Mouse (Mus musculus) hindbrain, postnatal 0 days (tissue): ENCODE results near the gene Ccdc32. TPM values are rescaled to one million over a fixed set of nuclear protein-coding genes. Genes with fewer than 3 reads are reported as not detected.
"Not testable (repeated sequence)": the region's sequence is repeated elsewhere in the genome, so short reads cannot be mapped to it uniquely, and the experiment has no call there.

Experiments used
- ATAC-seq: fragments of 200-750 bp; cut with Nextera tagmentation; 2 replicates; pipeline ENCODE4 v1.8.0; 2017; ENCODE audit warnings: mild to moderate bottlenecking, moderate TSS enrichment, moderate library complexity
- DNase-seq: peaks from one replicate; pipeline ENCODE4 v3.0.0-alpha.2; 2015; ENCODE audit warnings: low spot score
- H3K27ac ChIP-seq: fragments of 300-500 bp; sonication (generic); 2 replicates; pipeline ENCODE4 v1.5.1; 2014; ENCODE audit warnings: mild to moderate bottlenecking
- H3K27me3 ChIP-seq: fragments of 300-500 bp; sonication (generic); 2 replicates; pipeline ENCODE4 v1.6.1; 2014; ENCODE audit warnings: low read length, mixed read lengths; ENCODE audit not compliant: insufficient read depth
- H3K36me3 ChIP-seq: fragments of 300-500 bp; sonication (generic); 2 replicates; pipeline ENCODE4 v1.6.1; 2014; ENCODE audit warnings: low read length, mixed read lengths; ENCODE audit not compliant: insufficient read depth
- H3K4me1 ChIP-seq: fragments of 300-500 bp; sonication (generic); 2 replicates; pipeline ENCODE4 v1.6.1; 2014; ENCODE audit warnings: antibody characterized with exemption, low read length, mixed read lengths; ENCODE audit not compliant: insufficient read depth
- H3K4me2 ChIP-seq: fragments of 300-500 bp; sonication (generic); 2 replicates; pipeline ENCODE4 v1.6.1; 2014; ENCODE audit warnings: low read depth, mild to moderate bottlenecking, low read length, moderate library complexity, mixed read lengths
- H3K4me3 ChIP-seq: fragments of 300-500 bp; sonication (generic); 2 replicates; pipeline ENCODE4 v1.5.1; 2014; ENCODE audit warnings: low read length
- H3K9ac ChIP-seq: fragments of 300-500 bp; sonication (generic); replicated peaks from 2 replicates; pipeline ENCODE4 v1.6.1; 2014; ENCODE audit warnings: mild to moderate bottlenecking, low read length, moderate library complexity, mixed read lengths
- H3K9me3 ChIP-seq: fragments of 300-500 bp; sonication (generic); 2 replicates; pipeline ENCODE4 v1.6.1; 2016; ENCODE audit warnings: low read length, mixed read lengths
- CTCF ChIP-seq: IDR thresholded peaks from 2 replicates; pipeline ENCODE4 v1.5.1; 2016; ENCODE audit warnings: antibody characterized with exemption, control low read depth, low read depth
- WGBS: fragments of 180-500 bp; shearing (Covaris S2); extraction: QIAGEN DNeasy Blood & Tissue Kit; methylation state at CpG from one replicate; pipeline ENCODE4 v1.1.7; 2014; 5-methylcytosine and 5-hydroxymethylcytosine counted together
- polyA plus RNA-seq: library from polyadenylated mRNA; unstranded; fragments of >200 nt; fragmentation: Nextera tagmentation; extraction: Ambion mirVana; gene quantifications from 2 replicates; pipeline ENCODE4 v1.2.1, GENCODE M21; 2015
- total RNA-seq: library from RNA; depleted of rRNA; stranded (reverse); fragments of >200 nt; gene quantifications from 2 replicates; pipeline ENCODE4 v1.2.3, GENCODE M21; 2014

Ccdc32 gene
- total and polyA plus RNA-seq, 2 experiments from 2014 or later, result 26.1 to 47.9 TPM

DNA sequence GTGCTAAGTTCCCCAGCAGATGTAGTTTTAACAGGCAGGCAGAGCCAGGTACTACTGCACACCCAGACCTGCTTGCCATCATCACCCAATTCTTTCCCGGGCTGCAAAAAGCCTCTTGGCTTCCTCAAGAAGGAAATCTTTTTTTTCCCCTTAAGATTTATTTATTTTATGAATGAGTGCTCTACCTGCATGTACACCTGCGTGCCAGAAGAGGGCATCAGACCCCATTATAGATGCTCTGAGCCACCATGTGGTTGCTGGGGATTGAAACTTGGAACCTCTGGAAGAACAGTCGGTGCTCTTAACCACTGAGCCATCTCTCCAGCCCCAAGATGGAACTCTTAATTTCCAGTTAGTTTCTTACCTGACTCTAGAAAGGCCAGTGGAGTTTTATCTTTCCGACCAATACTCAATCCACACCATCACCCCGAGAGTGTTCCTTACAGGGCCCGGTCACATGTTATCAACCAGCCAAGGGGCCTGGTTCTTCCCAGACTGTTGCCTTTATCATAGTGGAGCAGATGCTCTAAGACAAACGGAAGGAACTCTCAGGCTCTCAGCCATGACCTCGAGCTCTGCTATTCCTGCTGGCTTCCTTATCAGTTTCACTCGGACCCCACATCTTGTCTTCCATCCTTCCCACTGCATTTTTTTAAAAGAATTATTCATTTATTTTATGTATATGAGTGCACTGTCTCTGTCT, 4.5 kb downstream of the Ccdc32 start:
- no peak for DNase-seq
- Histone ChIP-seq H3K9me3 (no peaks in the 10 kb centered on the region), H3K27ac (no peak overlapping the region), H3K27me3 (no peaks in the 10 kb centered on the region), H3K9ac (no peak overlapping the region), H3K4me3 (no peak overlapping the region), H3K4me2 (no peak overlapping the region), H3K4me1 (peaks cover 4% of the 10 kb centered on the region), H3K36me3 (peaks cover 23% of the 10 kb centered on the region)
- no peak for ATAC-seq
- TF ChIP-seq CTCF, result peak; percentile 61
- WGBS, result 72% methylated on average over 9 of the region's 9 CpGs

DNA sequence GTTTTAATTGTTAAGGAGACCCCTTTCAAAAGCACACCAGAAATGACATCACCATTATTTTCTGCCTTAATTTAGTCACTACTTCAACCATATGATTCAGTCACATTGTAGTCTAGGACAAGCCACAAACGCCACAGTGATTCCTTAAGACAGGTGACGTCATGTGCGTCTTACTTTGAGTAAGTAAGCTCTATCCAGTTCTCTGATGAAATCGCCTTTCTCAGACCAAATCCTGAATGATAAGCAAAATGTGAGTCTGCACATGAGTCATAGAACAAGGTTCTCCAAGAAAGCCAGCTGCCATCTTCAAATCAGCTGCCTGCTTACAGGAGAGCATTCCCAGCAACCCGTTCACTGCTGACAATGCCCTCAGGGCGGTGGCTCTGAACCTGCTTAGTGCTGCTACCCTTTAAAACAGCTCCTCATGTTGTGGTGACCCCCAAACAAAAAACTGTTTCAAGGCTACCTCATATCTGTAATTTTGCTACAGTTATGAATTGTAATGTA, 6.0 kb downstream of the Ccdc32 start:
- DNase-seq (no peak), ATAC-seq (no peak)
- 95% methylated on average over 6 of the region's 6 CpGs for WGBS
- H3K4me3 ChIP-seq, result no peak overlapping the region
- H3K36me3 ChIP-seq, result peaks cover 23% of the 10 kb centered on the region
- TF ChIP-seq CTCF, result no peak
- H3K27ac ChIP-seq, result no peak overlapping the region
- H3K27me3 ChIP-seq, result no peaks in the 10 kb centered on the region
- no peaks in the 10 kb centered on the region for H3K9me3 ChIP-seq
- no peaks in the 10 kb centered on the region for H3K4me1 ChIP-seq
- no peak overlapping the region for H3K4me2 ChIP-seq
- H3K9ac ChIP-seq, result no peak overlapping the region

DNA sequence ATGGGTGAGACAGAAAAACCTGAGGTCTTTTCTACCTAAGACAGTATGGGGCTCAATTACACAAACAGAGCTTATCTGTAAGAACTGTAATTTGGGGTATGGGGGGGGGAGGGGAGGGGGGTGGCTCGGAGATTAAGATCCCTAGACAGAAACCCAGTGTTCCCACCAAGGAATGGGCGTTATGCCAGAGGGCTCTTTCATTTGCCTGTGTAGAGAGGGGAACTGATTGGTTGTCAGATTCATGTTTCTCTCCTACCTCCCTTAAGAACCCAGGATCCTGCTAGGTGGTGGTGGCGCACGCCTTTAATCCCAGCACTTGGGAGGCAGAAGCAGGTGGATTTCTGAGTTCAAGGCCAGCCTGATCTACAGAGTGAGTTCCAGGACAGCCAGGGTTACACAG, 9.7 kb downstream of the Ccdc32 start:
- TF ChIP-seq CTCF, result no peak
- WGBS, result 32% methylated on average over 4 of the region's 4 CpGs
- Histone ChIP-seq H3K4me1 (no peaks in the 10 kb centered on the region), H3K36me3 (peaks cover 23% of the 10 kb centered on the region), H3K9ac (no peak overlapping the region), H3K27ac (no peak overlapping the region), H3K4me3 (no peak overlapping the region), H3K4me2 (no peak overlapping the region), H3K27me3 (no peaks in the 10 kb centered on the region), H3K9me3 (no peaks in the 10 kb centered on the region)
- DNase-seq, result peak; percentile 42
- peak; percentile 30; the same call in 1 of the 2 replicates for ATAC-seq

DNA sequence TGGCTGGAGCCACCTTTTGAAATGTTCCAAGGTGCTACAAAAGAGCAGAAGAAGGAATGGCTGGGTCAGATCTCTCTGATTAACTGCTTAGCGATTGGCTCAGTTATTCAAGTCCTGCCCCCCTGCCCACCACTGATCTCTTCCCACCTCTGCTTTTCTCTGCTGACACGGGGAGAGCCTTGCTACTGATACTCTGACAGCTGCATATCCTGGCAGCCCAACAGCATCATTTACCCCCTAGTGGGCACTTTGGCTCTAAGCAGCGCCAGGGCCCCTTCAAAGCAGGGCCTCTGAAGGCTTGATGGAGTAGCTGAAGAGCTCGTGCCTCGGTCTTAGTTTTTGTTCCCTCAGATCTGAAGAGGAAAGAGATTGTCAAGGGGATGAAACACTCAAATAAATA, 10.1 kb downstream of the Ccdc32 start:
- H3K36me3 ChIP-seq, result peaks cover 23% of the 10 kb centered on the region
- peak; percentile 75 for ATAC-seq
- WGBS, result 12% methylated on average over 5 of the region's 5 CpGs
- H3K4me1 ChIP-seq, result no peaks in the 10 kb centered on the region
- H3K9ac ChIP-seq, result no peak overlapping the region
- H3K4me3 ChIP-seq, result no peak overlapping the region
- peak; percentile 67 for DNase-seq
- 0 out of 2 replicates have a peak overlapping the region, but pooled peaks have one; percentile 21 for H3K4me2 ChIP-seq
- TF ChIP-seq CTCF, result peak; percentile 51
- no peaks in the 10 kb centered on the region for H3K9me3 ChIP-seq
- peak overlapping the region; percentile 41; the same call in 1 of the 2 replicates for H3K27ac ChIP-seq
- no peaks in the 10 kb centered on the region for H3K27me3 ChIP-seq

DNA sequence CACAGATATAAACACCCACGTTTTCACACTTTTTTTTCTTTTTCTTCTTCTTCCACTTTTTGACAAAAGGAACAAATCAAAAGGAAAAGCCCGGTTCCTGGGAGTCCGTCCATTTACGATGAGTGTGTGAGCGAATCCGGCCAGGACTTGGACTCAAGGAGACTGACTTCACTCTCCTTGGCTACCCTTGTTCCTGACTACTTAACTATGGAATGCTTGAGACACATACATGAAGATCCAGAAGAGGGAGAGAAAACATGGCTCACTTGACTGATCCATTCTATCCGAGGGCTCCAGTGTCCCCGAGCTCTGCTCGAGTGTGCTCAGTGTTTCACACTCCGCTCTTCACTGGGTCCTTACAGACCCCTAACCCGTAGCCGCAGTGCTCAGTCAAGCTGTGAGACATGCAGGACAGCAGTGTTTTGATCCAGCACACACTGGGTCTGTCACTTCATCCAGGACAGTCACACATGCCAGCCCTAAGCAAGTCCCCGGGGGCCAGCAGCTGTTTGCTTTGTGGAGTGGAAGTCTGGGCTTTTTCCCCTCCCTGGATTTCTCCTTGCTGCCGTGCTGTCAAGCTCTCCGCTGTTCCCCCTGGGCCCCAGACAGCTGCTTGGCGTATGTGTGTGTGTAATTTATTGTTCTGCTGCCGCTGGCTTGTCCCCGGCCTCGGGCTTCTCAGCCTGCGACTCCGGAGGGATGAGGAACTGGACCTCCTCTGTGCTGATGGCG, 10.6 kb downstream of the Ccdc32 start:
- no peak overlapping the region for H3K4me3 ChIP-seq
- WGBS, result 43% methylated on average over 22 of the region's 22 CpGs
- no peak overlapping the region for H3K9ac ChIP-seq

DNA sequence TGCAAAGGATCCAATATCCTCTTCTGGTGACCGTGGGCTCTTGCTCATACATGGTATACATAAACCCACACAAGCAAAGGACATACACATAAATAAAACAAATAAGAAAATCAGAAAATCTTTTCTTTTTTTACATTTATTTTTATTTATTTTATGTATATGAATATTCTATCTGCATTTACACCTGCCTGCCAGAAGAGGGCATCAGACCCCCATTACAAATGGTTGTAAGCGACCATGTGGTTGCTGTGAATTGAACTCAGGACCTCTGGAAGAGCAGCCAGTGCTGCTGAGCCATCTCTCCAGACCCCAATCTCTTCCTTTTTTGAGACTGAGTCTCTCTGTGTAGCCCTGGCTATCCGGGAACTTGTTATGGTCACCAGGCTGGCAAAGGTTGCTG, 11.5 kb downstream of the Ccdc32 start:
- H3K4me2 ChIP-seq, result no peak overlapping the region
- no peaks in the 10 kb centered on the region for H3K9me3 ChIP-seq
- H3K4me1 ChIP-seq, result no peaks in the 10 kb centered on the region
- DNase-seq (no peak), ATAC-seq (no peak)
- H3K4me3 ChIP-seq, result no peak overlapping the region
- no peak overlapping the region for H3K27ac ChIP-seq
- 91% methylated on average over 3 of the region's 3 CpGs for WGBS
- no peak overlapping the region for H3K9ac ChIP-seq
- peaks cover 23% of the 10 kb centered on the region for H3K36me3 ChIP-seq
- TF ChIP-seq CTCF, result peak; percentile 41
- H3K27me3 ChIP-seq, result no peaks in the 10 kb centered on the region

More for the DNA sequence above, 10.6 kb downstream of the Ccdc32 start:
- no peak for TF ChIP-seq CTCF
- Histone ChIP-seq H3K4me1 (no peaks in the 10 kb centered on the region), H3K27ac (peak overlapping the region; percentile 41; the same call in 1 of the 2 replicates), H3K27me3 (no peaks in the 10 kb centered on the region), H3K9me3 (no peaks in the 10 kb centered on the region), H3K36me3 (peaks cover 23% of the 10 kb centered on the region), H3K4me2 (0 out of 2 replicates have a peak overlapping the region, but pooled peaks have one; percentile 21)
- peak; percentile 36 for DNase-seq
- ATAC-seq, result peak; percentile 65

DNA sequence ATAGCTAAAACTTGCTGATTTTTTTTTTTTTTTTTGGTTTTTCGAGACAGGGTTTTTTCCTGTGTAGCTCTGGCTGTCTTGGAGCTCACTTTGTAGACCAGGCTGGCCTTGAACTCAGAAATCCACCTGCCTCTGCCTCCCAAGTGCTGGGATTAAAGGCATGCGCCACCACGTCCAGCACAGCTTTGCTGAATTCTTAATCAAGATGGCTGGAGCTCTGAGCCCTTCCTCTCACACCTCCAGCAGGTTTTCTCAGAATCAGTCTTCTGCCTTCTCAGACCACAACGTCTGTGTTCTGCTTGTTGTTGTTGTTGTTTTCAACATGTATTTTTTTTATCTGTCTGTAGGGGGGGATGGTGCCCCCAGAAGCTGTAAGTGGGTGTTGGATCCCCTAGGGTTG, 12.9 kb downstream of the Ccdc32 start:
- not testable (repeated sequence) for H3K27me3 ChIP-seq, H3K36me3 ChIP-seq, H3K9me3 ChIP-seq, ATAC-seq, H3K27ac ChIP-seq, H3K9ac ChIP-seq, H3K4me3 ChIP-seq, H3K4me2 ChIP-seq, DNase-seq, H3K4me1 ChIP-seq
- WGBS, result 85% methylated on average over 4 of the region's 4 CpGs
